Mouse (Mus musculus) forebrain, embryonic 14.5 days (tissue): ENCODE measurements around the gene Sf3b1. TPM values are rescaled to one million over a fixed set of nuclear protein-coding genes. Genes with fewer than 3 reads are reported as not detected.
"Not testable (repeated sequence)": the region's sequence is repeated elsewhere in the genome, so short reads cannot be mapped to it uniquely, and the experiment has no call there.

Experiments
- ATAC-seq: fragments of 200-750 bp; cut with Nextera tagmentation; 2 replicates; pipeline ENCODE4 v1.8.0; 2017; ENCODE audit warnings: mild to moderate bottlenecking, moderate library complexity
- DNase-seq: peaks from one replicate; pipeline ENCODE4 v3.0.0-alpha.2; 2015; ENCODE audit warnings: low spot score
- H3K27ac ChIP-seq: fragments of 300-500 bp; sonication (generic); 2 replicates; pipeline ENCODE4 v1.5.1; 2014; ENCODE audit warnings: low read depth, mild to moderate bottlenecking, control low read depth, low read length, moderate library complexity
- H3K27me3 ChIP-seq: fragments of 300-500 bp; sonication (generic); replicated peaks from 2 replicates; pipeline ENCODE4 v1.6.1; 2014; ENCODE audit warnings: low read length, control low read depth, mixed read lengths; ENCODE audit not compliant: control insufficient read depth, insufficient read depth
- H3K36me3 ChIP-seq: fragments of 300-500 bp; sonication (generic); 2 replicates; pipeline ENCODE4 v1.6.1; 2014; ENCODE audit warnings: low read length, control low read depth; ENCODE audit not compliant: control insufficient read depth, insufficient read depth
- H3K4me1 ChIP-seq: fragments of 300-500 bp; sonication (generic); 2 replicates; pipeline ENCODE4 v1.6.1; 2014; ENCODE audit warnings: antibody characterized with exemption, low read length, control low read depth; ENCODE audit not compliant: control insufficient read depth, insufficient read depth
- H3K4me2 ChIP-seq: fragments of 300-500 bp; sonication (generic); 2 replicates; pipeline ENCODE4 v1.6.1; 2014; ENCODE audit warnings: mild to moderate bottlenecking, control low read depth, low read length
- H3K4me3 ChIP-seq: fragments of 300-500 bp; sonication (generic); 2 replicates; pipeline ENCODE4 v1.5.1; 2014; ENCODE audit warnings: low read depth, low read length, control low read depth
- H3K9ac ChIP-seq: fragments of 300-500 bp; sonication (generic); 2 replicates; pipeline ENCODE4 v1.6.1; 2014; ENCODE audit warnings: mild to moderate bottlenecking, low read length, control low read depth, moderate library complexity
- H3K9me3 ChIP-seq: fragments of 300-500 bp; sonication (generic); replicated peaks from 2 replicates; pipeline ENCODE4 v1.6.1; 2016; ENCODE audit warnings: low read length, control low read depth, mixed read lengths; ENCODE audit not compliant: control insufficient read depth
- WGBS: fragments of 180-500 bp; shearing (Covaris S2); extraction: QIAGEN DNeasy Blood & Tissue Kit; methylation state at CpG from one replicate; pipeline ENCODE4 v1.1.7; 2014; 5-methylcytosine and 5-hydroxymethylcytosine counted together
- polyA plus RNA-seq: library from polyadenylated mRNA; unstranded; fragments of >200 nt; fragmentation: Nextera tagmentation; extraction: Ambion mirVana; gene quantifications from 2 replicates; pipeline ENCODE4 v1.2.1, GENCODE M21; 2014

Gene Sf3b1
- 407 and 415 TPM in 2 replicates for polyA plus RNA-seq

- ATAC-seq (peak; percentile 99), DNase-seq (peak; percentile 98)
- Histone ChIP-seq H3K4me3 (peak within 1 kb of the TSS; percentile 98), H3K9ac (peak within 1 kb of the TSS; percentile 98), H3K9me3 (no peaks in the 10 kb centered on the region), H3K4me2 (peak within 1 kb of the TSS; percentile 91), H3K27ac (peak within 1 kb of the TSS; percentile 93), H3K36me3 (no peaks in the 10 kb centered on the region), H3K27me3 (no peaks in the 10 kb centered on the region), H3K4me1 (peaks cover 8% of the 10 kb centered on the region)
- WGBS: 1% methylated on average over 46 of the region's 46 CpGs
Observed at GRCm38 (mm10) chr1:55027253-55027801, at the start of gene Sf3b1. Gene Sf3b1, minus strand, starts transcription at chr1:55027481.

- DNase-seq: no peak
- Histone ChIP-seq H3K4me2 (no peak overlapping the region), H3K9me3 (no peaks in the 10 kb centered on the region), H3K27me3 (no peaks in the 10 kb centered on the region), H3K36me3 (peaks cover 62% of the 10 kb centered on the region), H3K27ac (no peak overlapping the region), H3K4me3 (no peak overlapping the region), H3K4me1 (no peaks in the 10 kb centered on the region), H3K9ac (no peak overlapping the region)
- no peak for ATAC-seq
Observed at GRCm38 (mm10) chr1:55076395-55076743, 49.1 kb upstream of the Sf3b1 start.

GRCm38 (mm10) chr1:55075652-55076394, 48.5 kb upstream of the Sf3b1 start:
- ATAC-seq (no peak), DNase-seq (no peak)
- Histone ChIP-seq H3K36me3 (peaks cover 61% of the 10 kb centered on the region), H3K4me2 (no peak overlapping the region), H3K9ac (no peak overlapping the region), H3K4me1 (no peaks in the 10 kb centered on the region), H3K27ac (no peak overlapping the region), H3K4me3 (no peak overlapping the region), H3K9me3 (no peaks in the 10 kb centered on the region), H3K27me3 (no peaks in the 10 kb centered on the region)
- 76% methylated on average over 5 of the region's 5 CpGs for WGBS

- Histone ChIP-seq H3K36me3 (peaks cover 59% of the 10 kb centered on the region), H3K4me2 (no peak overlapping the region), H3K4me1 (no peaks in the 10 kb centered on the region), H3K4me3 (no peak overlapping the region), H3K9me3 (no peaks in the 10 kb centered on the region), H3K27me3 (no peaks in the 10 kb centered on the region), H3K27ac (no peak overlapping the region), H3K9ac (no peak overlapping the region)
- WGBS: 67% methylated on average over 2 of the region's 2 CpGs
- DNase-seq: no peak
- ATAC-seq: no peak
Observed at GRCm38 (mm10) chr1:55074757-55075156, 47.5 kb upstream of the Sf3b1 start.

- ATAC-seq, H3K9ac ChIP-seq, H3K4me1 ChIP-seq, H3K9me3 ChIP-seq, H3K27ac ChIP-seq, H3K27me3 ChIP-seq, H3K4me2 ChIP-seq, H3K4me3 ChIP-seq, DNase-seq: not testable (repeated sequence)
- peaks cover 56% of the 10 kb centered on the region for H3K36me3 ChIP-seq
Observed at GRCm38 (mm10) chr1:55072328-55072727, 45.0 kb upstream of the Sf3b1 start.

GRCm38 (mm10) chr1:55061772-55062171, 34.5 kb upstream of the Sf3b1 start:
- ATAC-seq (no peak), DNase-seq (no peak)
- Histone ChIP-seq H3K4me1 (no peaks in the 10 kb centered on the region), H3K4me3 (no peak overlapping the region), H3K9ac (no peak overlapping the region), H3K27ac (no peak overlapping the region), H3K9me3 (no peaks in the 10 kb centered on the region), H3K36me3 (peaks cover 27% of the 10 kb centered on the region), H3K4me2 (no peak overlapping the region), H3K27me3 (no peaks in the 10 kb centered on the region)
- WGBS: 90% methylated on average over 4 of the region's 4 CpGs

- no peaks in the 10 kb centered on the region for H3K27me3 ChIP-seq
- no peak overlapping the region for H3K27ac ChIP-seq
- ATAC-seq (no peak), DNase-seq (no peak)
- no peak overlapping the region for H3K9ac ChIP-seq
- H3K4me3 ChIP-seq: no peak overlapping the region
- H3K4me2 ChIP-seq: no peak overlapping the region
- no peaks in the 10 kb centered on the region for H3K9me3 ChIP-seq
- H3K36me3 ChIP-seq: peaks cover 21% of the 10 kb centered on the region
- WGBS: 94% methylated on average over 5 of the region's 5 CpGs
- no peaks in the 10 kb centered on the region for H3K4me1 ChIP-seq
Observed at GRCm38 (mm10) chr1:55061099-55061498, 33.8 kb upstream of the Sf3b1 start.

- not testable (repeated sequence) for DNase-seq, H3K9me3 ChIP-seq, ATAC-seq, H3K36me3 ChIP-seq, H3K4me1 ChIP-seq, H3K27me3 ChIP-seq, H3K27ac ChIP-seq, H3K4me2 ChIP-seq, H3K4me3 ChIP-seq, H3K9ac ChIP-seq
- WGBS: 93% methylated on average over 2 of the region's 3 CpGs
Observed at GRCm38 (mm10) chr1:55058383-55058782, 31.1 kb upstream of the Sf3b1 start.

GRCm38 (mm10) chr1:55055322-55056115, 28.2 kb upstream of the Sf3b1 start:
- Histone ChIP-seq H3K36me3 (no peaks in the 10 kb centered on the region), H3K4me3 (no peak overlapping the region), H3K9ac (no peak overlapping the region), H3K27ac (no peak overlapping the region), H3K9me3 (no peaks in the 10 kb centered on the region), H3K27me3 (no peaks in the 10 kb centered on the region), H3K4me2 (no peak overlapping the region), H3K4me1 (peaks cover 8% of the 10 kb centered on the region)
- DNase-seq (no peak), ATAC-seq (no peak)
- WGBS: 82% methylated on average over 5 of the region's 5 CpGs
